Mouse (Mus musculus) frontal cortex, postnatal 10 days (tissue): ENCODE data around the gene Ckap4.
A peak's percentile ranks its signal among the peaks of the same experiment; 100 is the strongest.
"Not testable (repeated sequence)": the region's sequence is repeated elsewhere in the genome, so short reads cannot be mapped to it uniquely, and the experiment has no call there.

Source experiments
- DNase-seq, 2 experiments: peaks; one replicate each; pipeline ENCODE4 v3.0.0; 2022; ENCODE audit warnings: low spot score in 2 of 2, mixed read lengths in 1 of 2

Gene Ckap4

DNA sequence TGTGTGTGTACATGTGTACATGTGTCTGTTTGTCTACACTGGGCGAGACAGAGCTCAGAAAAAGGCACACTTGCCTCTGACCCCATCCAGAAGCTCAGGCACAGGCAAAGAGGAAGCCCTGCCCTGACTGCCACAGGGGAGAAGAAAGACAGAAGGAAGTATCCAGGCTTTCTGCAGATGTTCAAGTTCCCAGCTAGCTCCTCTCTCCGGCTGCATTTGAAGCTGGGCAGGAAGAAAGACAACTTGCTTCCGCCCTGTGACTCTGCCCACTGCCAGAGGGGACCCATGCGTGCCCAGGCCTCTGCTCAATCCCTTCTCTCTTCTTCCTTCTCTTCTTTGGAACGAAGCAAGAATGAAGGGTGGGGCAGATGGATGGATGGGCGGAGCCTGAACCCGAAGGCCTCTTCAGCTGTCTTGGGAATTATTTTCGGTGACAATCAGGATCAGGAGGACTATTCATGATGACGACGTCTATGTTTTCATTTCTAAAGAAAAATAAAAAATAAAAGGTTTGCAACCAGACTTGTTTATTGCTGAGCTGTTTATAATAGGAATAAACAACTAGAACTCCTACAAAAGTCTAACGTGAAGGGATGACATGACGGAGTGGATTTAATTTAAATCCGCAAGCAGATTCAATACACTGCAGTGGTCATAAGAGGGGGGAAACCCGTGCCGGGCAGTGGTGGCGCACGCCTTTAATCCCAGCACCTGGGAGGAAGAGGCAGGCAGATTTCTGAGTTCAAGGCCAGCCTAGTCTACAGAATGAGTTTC, 15.5 kb upstream of the Ckap4 start:
- no peak for DNase-seq

GRCm38 (mm10) chr10:84544841-84545610, 11.2 kb upstream of the Ckap4 start:
- no peak for DNase-seq

DNA sequence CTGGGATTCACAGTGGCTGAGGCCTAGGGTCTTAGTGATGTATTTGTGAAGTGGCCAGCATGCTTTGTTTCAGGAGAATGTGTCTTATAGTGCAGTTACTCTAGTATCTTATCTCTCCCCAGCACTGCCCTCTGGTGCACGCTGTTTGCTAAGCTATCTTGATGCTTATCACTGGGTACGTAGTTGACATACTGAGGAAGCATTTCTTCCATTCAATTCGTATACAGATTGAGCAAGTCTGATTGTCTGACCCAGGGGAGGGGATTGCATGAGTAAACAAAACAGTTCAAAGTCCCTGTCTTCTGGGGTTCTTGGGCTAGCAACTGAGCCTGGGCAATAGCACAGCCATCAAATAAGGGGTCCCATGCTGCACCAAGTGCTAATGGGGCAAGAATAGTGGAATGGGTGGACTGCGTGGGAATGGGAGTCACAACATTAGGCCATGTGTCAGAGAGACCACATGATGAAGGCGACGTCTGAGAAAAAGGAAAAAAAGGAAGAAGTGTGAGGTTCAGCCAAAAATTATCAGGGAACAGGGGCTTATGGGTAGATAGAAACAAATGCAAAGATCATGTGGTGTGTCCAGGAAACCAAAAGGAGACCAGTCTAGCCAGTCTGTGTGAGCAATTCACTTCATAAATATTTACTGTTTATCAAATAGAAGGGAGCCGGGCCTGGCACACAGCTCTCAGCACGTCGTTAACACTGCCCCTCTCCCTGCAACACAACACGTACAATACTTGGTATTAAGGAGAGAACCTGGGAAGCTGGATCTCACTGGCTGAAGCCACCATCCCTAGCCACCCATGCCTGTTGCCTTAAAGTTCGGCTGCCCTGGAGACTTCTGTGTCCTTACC, 9.2 kb upstream of the Ckap4 start:
- no peak for DNase-seq

DNA sequence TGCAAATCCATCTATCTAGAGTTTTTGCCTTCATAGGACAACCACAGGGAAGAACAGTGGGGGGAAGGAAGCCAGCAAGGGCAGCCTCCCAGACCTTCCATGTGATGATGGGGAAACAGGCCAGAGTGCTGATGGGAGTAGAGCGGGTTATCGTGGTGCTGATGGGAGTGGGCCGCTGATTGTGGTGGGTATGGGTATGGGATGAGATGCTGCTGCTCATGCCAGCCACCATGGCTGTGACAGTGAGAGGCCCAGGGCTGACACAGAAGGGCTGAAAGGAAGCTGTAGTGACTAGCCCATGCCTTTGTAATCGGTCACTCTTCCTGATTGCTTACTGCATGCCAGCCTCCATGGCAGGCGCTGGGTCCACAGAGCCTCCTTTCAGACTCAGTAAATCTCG, 5.8 kb upstream of the Ckap4 start:
- no peak for DNase-seq

DNA sequence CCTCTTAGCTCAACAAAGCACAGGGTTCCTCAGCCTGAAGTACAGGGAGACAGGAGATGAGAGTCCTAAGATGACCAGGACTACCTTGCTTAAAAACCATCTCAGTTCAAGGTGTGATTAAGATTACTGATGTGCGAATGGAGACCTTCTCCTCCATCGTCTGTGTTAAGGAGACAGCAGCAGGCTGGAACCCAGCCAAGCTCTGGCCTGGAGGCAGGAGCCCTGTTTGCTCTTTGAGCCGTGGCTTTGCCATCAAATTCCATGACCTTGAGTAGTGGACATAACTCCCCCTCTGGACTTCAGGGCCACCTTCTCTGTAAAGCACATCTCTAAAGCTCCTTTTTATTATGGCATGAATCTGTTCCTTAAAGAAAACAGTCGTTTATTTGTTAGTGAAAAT, 2.0 kb upstream of the Ckap4 start:
- no peak for DNase-seq

DNA sequence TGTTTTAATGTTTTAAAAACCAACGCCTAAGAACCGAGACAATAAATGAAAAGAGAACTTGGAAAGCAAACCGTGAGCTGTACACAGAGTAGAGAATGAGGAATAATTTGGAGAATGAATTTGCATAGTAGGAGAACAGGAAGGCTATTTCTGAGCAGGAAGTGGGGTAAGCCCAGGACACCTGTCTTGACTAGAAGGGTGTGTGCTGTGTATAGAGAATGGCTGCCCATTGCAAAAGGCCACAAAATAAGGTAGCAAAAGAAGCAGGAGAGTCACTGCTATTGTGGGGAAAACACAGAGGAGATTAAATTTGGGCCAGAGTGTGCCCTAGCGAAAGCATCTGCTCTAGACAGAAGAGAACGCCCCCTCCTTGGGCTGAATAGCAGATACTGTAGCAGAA, 1.6 kb upstream of the Ckap4 start:
- no peak for DNase-seq

DNA sequence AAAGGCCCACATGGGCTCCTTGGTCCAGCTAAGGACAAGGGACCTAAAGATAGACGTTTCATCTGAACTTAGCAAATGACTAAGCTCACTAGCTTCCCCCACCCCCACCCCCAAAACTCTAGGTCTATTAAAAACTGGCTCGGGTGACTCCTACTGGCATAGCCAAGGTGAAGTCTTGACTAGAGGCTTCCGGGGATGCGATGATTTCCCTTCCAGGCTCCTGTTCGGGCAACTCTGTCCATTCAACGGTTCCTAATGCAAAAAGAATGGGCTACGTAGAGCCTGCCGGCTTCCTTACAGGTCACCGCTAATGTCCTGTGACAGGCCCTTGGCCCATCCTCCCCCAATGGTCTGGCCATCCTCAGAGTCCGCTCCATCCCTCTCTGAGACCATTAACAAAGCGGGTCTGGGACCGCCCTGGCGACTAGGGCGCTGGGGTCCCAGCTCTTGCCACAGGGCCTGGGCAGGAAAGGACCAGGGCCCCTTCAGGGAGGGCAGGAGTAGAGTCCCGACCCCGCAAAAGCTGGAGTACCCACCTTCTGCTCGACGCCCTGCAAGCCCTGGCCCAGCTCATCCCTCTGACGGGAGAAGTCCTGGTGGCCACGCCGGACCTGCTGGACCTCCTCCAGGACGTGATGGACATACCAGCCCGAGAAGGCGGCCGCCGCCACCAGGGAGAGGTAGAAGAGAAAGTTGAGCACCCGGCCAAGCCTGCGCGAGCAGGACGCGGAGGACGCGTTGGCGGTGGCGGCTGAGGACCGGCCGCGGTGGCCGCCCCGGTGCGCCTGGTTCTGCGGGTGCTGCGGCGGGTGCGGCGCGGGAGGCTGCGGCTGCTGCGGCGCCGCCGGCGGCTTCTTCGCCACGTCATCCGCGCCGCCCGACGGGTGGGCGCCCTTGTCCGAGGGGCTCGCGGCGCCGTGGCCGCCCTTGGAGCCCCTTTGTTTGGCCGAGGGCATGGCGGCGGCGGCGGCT, 665 bp downstream of the Ckap4 start:
- peak; percentile 33 to 45 for DNase-seq

- DNase-seq = no peak
These were observed 1.5 kb downstream of the Ckap4 start for GRCm38 (mm10) chr10:84532191-84532889.

DNA sequence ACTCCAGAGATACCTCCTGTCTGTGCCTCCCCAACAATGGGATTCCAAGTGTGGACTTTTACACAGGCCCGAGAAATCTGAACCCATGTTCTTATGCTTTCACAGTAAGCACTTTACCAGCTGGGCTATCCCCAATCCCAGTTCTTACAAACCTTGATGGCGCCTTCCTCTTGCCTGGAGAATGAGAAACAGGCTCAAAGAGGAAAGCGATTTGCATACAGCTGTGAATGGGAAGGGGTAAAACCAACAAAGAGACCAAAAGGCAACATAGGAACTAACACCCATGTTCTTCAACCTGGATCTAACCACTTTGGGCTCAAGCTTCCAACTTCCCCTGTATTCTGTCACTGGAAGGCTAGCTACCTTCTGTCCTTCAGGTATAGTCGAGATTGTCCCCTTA, 2.3 kb downstream of the Ckap4 start:
- no peak for DNase-seq

DNA sequence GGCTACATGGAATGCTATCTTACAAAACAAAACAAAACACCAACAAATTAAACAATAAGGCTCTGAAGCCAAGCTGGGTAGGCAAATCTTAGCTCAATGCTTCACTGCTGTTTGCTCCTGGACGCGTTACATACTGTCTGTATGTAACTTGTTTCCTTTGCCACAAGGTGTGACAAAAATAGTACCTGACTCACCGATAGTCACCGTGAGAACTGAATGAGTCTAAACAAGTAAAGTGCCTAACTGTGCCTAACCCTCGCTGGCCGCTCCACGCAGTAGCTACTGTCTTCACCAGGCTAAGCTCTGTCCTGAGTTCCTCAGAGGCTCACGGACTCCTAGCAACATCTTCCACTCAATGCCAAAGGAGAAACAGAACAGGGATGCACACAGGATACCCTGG, 3.5 kb downstream of the Ckap4 start:
- DNase-seq = no peak

GRCm38 (mm10) chr10:84527631-84528030, 6.2 kb downstream of the Ckap4 start:
- no peak for DNase-seq

DNA sequence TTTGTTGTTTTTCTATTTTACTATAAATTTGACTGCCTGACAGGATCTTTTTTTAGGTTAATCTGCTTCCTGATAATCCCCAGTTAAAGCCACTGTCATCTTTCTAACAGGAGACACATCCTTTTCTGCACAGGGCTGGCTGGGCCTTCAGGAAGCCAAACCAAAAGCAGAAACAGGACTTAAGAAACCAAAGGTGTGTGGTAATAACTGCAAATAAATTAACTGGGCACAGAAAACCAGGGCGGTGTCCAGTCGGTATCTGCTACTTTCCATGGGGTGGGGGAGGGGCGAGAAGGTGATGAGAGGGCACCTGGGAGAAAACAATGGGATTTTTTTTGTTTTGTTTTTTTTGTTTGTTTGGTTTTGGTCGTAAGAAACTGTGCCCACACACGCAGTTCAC, 6.8 kb downstream of the Ckap4 start:
- DNase-seq = no peak

- DNase-seq = no peak
These were observed 7.4 kb downstream of the Ckap4 start for GRCm38 (mm10) chr10:84526488-84526887.

- DNase-seq = no peak
These were observed 10.2 kb downstream of the Ckap4 start for GRCm38 (mm10) chr10:84523682-84524081.

GRCm38 (mm10) chr10:84516414-84516927, 17.4 kb downstream of the Ckap4 start:
- DNase-seq = peak in 1 of 2 experiments; percentile 37

GRCm38 (mm10) chr10:84515980-84516379, 17.9 kb downstream of the Ckap4 start:
- not testable (repeated sequence) for DNase-seq

DNA sequence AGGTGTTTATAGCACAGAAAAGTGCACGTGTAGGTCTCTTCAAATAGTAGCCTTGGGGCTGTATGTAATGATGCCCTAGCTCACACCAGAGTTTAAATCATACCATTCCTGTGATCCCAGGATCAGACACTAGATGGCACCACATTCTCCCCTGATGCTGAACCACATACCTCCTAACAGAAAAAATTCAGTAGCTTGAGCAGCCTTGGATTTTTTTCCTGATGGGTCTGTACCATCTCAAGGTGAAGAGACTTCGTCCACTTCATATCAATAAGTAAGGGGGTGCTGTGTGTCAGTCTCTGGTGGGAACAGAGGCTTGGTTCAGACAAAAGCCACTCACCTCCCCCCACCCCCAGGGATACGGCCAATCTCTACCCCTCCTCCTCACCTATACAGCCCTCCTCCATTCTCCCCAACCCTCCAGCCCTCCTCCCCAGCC, 18.3 kb downstream of the Ckap4 start:
- peak in 1 of 2 experiments; percentile 67 for DNase-seq

DNA sequence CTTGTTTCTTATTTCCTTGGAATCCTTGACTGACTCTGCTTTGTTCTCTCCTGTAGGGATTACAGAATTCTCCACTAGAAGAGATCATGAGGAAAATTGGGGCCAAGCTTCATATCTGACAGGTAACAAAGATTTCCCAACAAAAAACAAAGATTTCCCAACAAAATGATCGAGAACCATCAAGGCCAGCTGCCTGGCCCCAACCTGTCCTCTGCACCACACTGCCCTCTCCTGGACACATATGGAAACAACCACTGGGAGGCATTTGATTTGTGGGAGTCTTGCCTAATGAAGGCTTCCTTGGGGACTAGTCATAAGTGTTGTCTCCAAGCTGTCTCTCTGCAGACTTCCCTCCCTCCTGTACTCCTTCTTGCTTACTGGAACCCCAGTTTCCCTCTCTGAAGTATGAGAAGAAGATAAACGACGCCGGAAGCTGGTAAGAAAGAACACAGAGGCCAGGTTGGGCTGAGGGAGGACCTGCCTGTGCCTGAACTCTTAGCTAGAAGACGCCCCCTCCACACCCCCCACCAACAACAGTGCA, 19.8 kb downstream of the Ckap4 start:
- peak in 1 of 2 experiments; percentile 36 for DNase-seq

- DNase-seq = no peak
These were observed 21.1 kb downstream of the Ckap4 start for GRCm38 (mm10) chr10:84512766-84513165.

GRCm38 (mm10) chr10:84508603-84509002, 25.3 kb downstream of the Ckap4 start:
- DNase-seq = no peak
